Mouse (Mus musculus): ENCODE data around the gene Mrap.

Mrap gene

DNA sequence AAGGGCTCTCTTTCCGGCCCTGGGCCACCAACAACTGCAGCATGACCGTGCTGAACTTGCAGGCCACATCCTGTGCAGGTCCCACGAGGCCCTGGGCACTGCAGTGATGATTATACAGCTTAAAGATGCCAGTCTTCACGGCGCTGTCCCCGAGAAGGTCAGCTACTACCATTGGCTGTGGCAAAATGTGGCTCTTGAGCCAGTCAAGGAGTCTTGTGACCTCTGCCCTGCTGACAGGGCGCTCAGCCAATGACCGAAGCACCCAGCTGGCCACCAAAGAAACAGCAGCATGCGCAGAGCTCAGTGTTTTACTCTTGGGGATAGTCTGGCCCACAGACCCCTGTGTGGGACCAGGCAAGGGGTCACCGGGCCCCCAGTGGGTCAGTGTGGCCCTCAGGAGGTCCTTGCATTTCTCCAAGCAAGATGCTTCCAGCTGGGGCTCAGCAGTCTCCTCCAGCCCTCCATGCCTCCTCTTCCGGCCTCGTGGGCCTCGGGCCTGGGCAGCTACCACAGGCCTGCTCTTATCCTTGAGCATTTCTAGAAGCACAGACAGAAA is 15.5 kb downstream of the Mrap start:
- 89% methylated on average over 13 of the region's 13 CpGs for WGBS

DNA sequence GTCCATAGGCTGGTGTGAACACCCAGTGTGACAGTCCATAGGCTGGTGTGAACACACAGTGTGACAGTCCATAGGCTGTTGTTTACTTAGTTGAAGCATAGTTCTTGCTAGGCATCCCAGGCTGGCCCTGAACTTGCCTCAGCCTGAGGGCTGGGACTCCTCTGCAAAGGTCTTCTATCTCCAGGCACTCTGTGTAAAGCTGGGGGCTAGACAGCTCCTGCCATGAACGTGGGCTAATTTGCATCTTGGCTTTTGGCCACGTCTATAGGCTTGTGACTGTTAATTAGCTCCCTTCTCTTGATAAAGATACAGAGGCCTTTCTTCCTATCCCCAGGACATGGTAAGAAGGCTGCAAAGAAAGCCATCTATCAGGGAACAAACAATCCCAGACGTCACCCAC is 21.3 kb downstream of the Mrap start:
- WGBS = 51% methylated on average over 3 of the region's 3 CpGs

DNA sequence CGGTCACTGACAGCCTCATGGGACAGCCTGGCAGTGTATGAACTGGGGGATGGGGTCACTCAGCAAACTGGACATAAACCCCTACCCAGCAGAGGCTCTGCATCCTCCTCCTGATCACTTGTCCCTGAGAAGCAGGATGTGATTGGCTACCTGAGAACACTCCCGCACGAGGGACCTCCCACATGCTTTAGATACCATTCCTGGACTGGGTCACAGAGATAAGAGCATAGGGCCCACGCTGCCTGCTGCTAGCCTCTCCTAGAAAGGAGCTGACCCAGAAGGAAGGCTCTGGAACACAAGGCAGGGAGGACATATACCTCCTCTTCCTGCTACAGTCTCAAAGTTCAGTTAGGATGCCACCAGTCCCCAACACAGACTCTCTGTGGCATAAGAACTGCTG is 22.5 kb downstream of the Mrap start:
- 84% methylated on average over 4 of the region's 4 CpGs for WGBS

DNA sequence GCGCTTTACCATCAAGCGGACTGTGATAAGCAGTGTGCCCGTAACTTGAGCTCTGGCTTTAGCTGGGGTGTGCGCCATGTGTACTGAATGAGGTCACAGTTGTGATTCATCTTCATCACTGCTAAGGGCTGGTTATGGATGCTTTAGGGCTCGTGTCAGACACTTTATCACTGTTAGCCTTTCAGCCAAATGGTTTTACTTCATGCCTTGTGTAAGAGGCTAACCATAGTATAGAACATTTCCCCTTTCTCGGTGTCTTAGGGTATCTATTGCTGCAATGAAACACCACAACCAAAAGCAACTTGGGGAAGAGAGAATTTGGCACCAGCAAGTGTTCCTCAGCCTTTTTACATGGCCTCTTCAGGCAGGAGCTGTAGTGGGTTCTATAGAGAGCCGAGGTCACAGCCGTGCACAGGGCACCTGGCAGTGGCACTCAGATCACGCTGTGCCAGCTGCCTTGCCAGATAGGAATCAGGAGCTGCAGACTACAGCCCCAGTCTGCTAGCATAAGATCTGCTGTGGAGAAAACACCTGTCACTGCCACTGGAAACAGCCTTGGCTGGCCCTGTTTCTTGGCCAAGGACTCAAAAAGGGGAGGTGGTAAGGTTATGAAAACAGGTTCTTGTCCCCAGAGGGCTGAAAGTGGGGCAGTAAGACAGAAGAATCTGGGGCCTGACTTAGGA is 27.3 kb downstream of the Mrap start:
- 93% methylated on average over 9 of the region's 9 CpGs for WGBS

DNA sequence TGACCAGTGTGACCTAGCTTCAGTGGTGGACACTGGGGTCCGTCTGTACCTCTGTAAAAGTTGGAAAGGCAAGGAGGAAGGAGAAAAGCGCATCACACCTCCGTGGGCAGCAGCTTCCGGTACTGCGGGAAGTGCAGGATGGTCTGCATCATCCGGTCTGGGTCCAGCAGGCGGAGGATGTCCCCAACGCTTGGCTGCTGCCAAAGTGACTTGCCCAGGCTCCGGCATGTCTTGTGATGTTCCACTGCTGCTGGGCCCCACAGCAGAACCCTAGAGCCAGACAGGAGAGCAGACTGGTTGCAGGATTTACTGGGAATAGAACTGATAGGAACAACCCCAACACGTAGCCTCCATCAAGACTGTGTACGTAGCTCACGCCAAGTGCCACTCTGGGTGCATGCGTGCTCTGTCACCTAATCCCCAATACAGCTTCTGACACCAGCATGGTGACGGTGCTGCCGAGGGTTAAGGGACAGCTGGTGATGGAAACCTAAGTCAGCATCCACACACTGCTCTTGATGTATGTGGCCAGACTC is 29.0 kb downstream of the Mrap start:
- 96% methylated on average over 15 of the region's 15 CpGs for WGBS

DNA sequence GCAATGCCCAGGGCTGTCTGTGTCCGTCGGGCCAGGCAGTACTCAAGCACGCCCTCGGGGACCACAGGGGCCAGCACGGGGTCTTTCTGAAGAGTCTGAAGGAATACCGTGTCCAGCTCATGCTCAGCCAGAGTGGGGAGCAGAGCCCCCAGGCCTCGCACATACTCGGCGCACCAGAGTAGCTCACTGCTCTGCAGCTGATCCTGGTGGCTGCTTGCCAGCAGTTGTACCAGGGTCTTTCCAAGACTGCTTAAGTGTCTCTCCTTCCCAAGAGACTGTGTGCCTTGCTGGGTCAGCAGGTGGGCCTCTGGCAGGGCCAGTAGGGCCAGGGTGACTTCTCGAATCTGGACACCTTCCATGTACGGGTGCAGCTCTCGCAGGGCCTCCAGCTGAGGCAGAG is 36.2 kb downstream of the Mrap start:
- 91% methylated on average over 12 of the region's 12 CpGs for WGBS

DNA sequence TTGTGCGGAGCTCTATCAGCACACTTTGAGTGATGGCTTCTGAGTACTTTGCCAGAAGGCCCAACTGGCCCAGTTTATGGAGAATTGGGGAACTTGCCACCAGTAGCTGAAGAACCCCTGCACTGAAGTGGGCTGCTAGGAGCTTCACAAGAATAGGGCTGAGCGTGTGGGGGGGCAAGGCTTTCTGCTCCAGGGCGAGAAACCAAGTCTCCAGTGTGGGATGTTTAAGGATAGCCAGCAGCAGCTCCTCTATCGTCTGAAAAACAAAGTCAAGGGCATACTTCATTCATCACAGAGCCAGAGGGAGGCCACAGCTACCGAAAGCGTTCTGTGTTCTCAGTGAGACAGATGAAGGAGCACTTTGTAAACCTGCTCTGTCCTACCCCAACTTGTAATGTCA is 36.6 kb downstream of the Mrap start:
- 86% methylated on average over 6 of the region's 6 CpGs for WGBS

DNA sequence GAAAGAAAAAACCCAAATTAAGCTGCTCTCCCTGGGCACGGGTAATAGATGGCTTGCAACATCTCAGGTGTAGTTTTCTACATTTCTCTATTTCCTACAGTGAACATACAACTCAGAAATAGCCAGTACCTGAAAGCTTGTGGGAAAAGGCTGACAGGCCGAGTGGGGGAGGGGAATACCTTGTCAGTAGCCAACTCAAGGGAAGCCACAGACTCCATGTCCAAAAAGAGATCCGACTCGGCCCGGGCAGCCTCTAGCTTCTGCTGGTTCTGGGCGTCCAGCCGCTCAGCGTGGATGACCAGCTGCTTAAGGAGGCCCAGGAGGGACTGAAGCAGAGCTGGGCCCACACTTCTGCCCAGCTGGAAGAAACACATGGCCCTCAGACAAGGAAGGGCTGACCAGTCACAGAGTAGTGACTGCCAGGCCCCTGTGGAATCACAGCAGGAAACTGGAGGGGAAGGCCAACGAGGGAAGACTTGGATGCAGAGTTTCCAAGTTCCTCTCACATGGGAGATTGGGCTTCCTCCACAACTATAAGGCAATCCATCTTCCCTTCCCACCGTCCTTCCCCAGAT is 38.0 kb downstream of the Mrap start:
- WGBS = 81% methylated on average over 10 of the region's 10 CpGs

DNA sequence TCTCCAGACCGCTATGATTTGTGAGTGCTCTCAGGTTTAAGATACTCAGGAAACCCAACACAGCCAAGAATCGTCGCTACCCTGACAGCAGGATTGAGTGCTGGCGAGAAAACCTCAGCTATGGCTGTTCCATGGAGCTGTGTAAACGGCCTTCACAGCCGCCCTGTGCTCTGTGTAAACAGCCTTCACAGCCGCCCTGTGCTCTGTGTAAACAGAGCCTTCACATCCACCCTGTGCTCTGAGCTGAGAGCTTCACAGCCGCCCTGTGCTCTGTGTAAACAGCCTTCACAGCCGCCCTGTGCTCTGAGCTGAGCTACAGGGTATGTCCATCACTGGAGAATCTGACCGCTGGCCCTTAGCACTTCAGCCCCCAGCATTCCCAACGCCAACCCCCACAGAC is 41.8 kb downstream of the Mrap start:
- WGBS = 90% methylated on average over 11 of the region's 11 CpGs

DNA sequence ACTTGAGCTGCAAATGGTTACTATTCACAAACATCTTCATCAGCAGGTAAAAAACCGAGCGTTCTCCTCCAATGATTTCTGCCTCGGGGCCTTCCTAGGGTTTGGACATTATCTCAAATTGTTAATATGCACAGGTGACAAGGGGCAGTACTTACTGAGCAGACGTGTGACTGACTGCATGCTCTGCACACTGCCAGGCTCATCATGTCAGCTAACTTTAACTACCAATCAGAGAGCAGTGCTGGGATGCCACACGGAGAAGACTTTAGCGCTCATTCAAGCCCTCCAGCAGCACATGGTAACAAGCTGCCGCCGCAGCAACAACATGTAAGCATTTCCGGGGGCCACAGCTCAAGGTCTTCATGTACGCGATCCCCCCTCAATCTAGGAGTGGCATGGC is 45.3 kb downstream of the Mrap start:
- WGBS = 92% methylated on average over 11 of the region's 11 CpGs

DNA sequence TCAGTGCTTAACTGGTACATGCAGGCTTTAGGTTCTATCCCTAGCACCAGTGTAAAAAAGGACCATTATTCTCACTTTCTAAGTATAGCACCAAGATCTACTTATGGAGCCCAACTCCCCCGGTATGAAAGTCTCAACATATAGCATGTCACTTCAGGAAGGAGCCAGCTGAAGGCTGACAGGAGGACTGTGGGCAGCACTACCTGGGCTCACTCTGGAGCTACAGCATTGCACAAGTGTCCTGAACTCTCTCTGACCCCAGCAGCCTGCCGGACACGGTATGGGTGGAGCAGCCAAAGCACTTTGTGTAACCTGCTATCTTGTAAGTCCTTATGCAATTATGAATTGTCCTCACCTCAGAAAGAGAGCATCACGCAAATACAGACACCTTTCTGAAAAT is 47.2 kb downstream of the Mrap start:
- WGBS = 55% methylated on average over 4 of the region's 4 CpGs

DNA sequence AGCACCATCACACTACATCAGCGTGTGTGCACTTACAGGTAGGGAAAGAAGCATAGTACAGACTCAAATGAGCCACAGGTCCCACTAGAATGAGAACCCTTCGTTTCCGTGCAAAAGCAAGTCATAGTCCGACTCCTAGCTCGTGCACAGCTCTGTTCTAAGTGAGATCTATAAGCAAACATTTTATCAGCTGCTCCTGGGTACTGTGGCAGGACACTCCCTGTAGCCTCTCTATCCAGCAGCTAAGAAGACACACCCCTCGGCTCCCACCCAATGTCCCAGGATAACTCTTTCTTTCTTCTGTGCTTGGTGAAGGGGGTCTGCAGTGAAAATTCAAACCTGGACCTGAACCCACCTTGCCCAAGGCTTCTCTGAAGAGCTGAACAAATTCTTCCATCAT is 50.6 kb downstream of the Mrap start:
- 93% methylated on average over 6 of the region's 6 CpGs for WGBS

DNA sequence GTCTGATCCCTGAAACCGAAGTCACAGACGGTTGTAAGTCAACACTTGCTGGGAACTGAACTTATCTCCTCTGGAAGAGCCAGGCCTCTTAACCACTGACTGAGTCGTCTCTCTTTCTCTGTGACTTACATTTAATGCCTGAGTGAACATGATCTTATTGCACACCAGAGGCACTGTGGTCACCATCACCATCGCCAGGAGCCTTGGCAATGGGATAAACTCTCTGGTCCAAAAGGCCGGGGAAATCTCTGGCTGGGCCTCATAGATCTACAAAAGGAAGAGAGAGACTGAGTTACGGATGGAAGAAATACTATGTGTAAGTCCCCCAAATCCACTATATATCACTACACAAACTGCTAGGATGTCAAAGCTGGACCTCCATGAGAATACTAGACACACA is 52.9 kb downstream of the Mrap start:
- WGBS = 81% methylated on average over 6 of the region's 6 CpGs

DNA sequence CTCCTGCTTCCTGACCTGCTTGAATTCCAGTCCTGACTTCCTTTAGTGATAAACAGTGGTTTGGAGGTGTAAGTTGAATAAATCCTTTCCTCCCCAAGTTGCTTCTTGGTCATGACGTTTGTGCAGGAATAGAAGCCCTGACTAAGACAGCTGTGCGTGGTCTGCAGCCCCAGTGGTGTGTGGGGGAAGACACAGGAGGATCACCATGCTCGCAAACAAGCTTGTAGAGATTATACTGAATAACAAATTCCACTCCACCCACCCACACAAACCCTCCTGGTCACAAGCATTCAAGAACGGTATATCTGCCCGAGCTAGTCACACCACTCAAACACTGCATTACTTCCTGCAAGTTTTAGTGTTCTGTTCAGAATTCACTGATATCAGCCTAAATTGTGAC is 54.1 kb downstream of the Mrap start:
- 61% methylated on average over 5 of the region's 5 CpGs for WGBS

DNA sequence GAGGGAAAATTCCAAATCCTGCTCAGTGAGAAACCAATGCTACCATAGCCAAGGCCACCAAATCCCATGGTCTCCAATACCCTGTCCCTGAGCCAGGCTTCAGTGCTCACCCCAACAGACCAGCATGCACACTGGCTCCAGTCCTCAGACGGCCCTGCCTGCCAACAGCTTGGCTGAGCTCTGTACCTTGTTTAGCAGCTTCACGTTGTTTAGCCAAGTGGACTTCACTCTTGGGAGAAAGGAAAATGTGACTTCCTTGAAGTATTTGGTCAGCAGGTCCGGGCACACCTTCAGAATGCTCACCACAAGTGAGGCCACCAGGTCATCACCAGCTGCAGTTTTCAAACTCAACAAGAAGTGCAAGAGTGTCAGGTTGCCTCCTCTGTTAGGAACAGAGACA is 54.5 kb downstream of the Mrap start:
- WGBS = 52% methylated on average over 3 of the region's 3 CpGs

DNA sequence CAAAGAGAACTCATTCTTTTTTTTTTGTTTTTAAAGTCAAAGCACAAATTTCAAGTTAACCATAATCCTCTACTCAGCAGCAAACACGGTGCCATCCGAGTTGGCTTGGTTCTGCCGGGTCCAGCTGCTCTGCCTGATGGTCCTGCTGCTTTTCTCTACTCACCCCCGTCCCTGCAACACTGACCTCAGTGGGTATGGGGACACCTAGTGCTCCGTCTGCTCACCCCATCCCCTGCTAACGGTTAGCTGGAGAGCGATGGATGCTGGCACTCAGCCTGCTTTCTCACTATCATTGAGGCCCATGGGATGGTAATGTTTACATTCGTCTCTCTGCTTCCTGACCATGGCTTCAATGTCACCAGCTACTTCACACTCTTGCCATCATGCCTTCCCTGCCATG is 60.4 kb downstream of the Mrap start:
- WGBS = 89% methylated on average over 8 of the region's 8 CpGs

DNA sequence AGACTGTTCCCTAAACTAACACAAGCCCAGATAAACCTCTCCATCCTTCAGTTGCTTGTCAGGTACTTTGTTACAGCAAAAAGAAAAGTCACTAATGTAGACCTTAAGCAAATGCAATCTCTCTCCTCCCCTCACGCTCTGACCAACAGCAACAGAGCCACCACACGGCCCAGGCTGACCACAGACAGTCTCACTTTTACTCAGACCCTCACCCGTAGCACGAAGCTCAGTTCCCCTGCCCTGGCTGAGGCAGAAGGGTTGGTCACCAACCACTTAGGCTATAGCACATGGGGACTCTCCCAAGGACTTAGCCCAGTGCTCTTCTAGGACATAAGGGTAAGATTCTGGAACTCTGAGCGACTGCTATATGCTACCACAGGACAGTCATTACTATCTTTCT is 60.8 kb downstream of the Mrap start:
- WGBS = 94% methylated on average over 5 of the region's 5 CpGs

Measured in cerebral cortex, adult 2 months (tissue).